Mouse (Mus musculus) lung, adult 2 months (tissue): ENCODE measurements at regions not wholly inside any gene's neighbourhood (a gene's known extent, or its start where the extent isn't known, plus 50 kb on each side); places are given as distances from the start of the nearest gene placed in this dataset.

Experiments used
- DNase-seq: peaks from one replicate; pipeline ENCODE4 v3.0.0; 2022
- H3K4me1 ChIP-seq: fragments of 200-500 bp; 2 replicates; pipeline ENCODE4 v1.6.1; 2011; ENCODE audit warnings: low read length; ENCODE audit not compliant: control insufficient read depth, insufficient read depth
- H3K4me3 ChIP-seq: fragments of 200-500 bp; replicated peaks from 2 replicates; pipeline ENCODE3; 2011; ENCODE audit warnings: low read depth, mild to moderate bottlenecking, control low read depth, low read length; ENCODE audit errors: extremely low read depth
- CTCF ChIP-seq: fragments of 200-500 bp; IDR thresholded peaks from 2 replicates; pipeline ENCODE4 v1.5.1; 2011; ENCODE audit warnings: mild to moderate bottlenecking, low read length, control low read depth; ENCODE audit not compliant: insufficient read depth
- whole genome bisulfite sequencing: fragments of 180-500 bp; shearing (Covaris S2); methylation state at CpG from one replicate; pipeline ENCODE4 v1.1.7; 2018; 5-methylcytosine and 5-hydroxymethylcytosine counted together

DNA sequence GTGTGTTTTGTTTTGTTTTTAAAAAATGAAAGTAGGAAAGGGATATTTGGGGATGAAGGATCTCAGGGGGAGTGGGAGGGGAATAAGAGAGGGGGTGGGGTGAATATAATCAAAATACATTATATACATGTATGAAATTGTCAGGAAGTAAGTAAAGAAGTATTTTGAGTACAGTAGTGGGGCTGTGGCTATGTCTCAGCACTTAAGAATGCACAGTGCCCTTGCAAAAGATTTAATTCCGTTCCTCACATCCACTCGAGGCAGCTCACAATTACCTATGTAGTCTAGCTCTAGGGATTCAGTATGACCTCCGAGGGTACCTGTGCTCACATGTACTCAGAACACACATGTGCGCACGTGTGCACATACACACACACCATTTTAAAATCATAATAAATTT, 50.4 kb upstream of the Dock1 start:
- DNase-seq = no peak
- WGBS = 74% methylated on average over 5 of the region's 5 CpGs
- Histone ChIP-seq H3K4me1 (no peaks in the 10 kb centered on the region), H3K4me3 (no peak overlapping the region)
- no peak for TF ChIP-seq CTCF
